Mouse (Mus musculus): Measurements from ENCODE around the gene Gm1043. TPM values are rescaled to one million over a fixed set of nuclear protein-coding genes. Genes with fewer than 3 reads are reported as not detected.
A peak's percentile ranks its signal among the peaks of the same experiment; 100 is the strongest.

Gm1043 gene
- total and polyA plus RNA-seq, 2 experiments from 2014 or later = 1.4 to 22.1 TPM

- TF ChIP-seq CTCF (IDR thresholded peaks at IDR 0.05; ENCODE audit: low read depth) = peak; percentile 92
- no peak overlapping the region for H3K4me3 ChIP-seq (ENCODE audit: low read depth, low read length)
- no peaks in the 10 kb centered on the region for H3K27me3 ChIP-seq (ENCODE audit: insufficient read depth, low read length)
- no peak overlapping the region for H3K4me2 ChIP-seq (ENCODE audit: low read depth)
- DNase-seq (peak; percentile 92), ATAC-seq (peak; percentile 69)
- H3K36me3 ChIP-seq (ENCODE audit: insufficient read depth) = peaks cover 19% of the 10 kb centered on the region; the same call in 1 of the 2 replicates
- 0 out of 2 replicates have a peak, but pooled peaks cover 3% of the 10 kb centered on the region for H3K4me1 ChIP-seq (ENCODE audit: insufficient read depth)
- H3K9me3 ChIP-seq (ENCODE audit: low read length) = no peaks in the 10 kb centered on the region
- no peak overlapping the region for H3K9ac ChIP-seq
- no peak overlapping the region for H3K27ac ChIP-seq (ENCODE audit: low read depth, low read length)
- WGBS = 18% methylated on average over 6 of the region's 6 CpGs
These were observed 24.2 kb downstream of the Gm1043 start for GRCm38 (mm10) chr5:37109280-37109849.

- DNase-seq (no peak), ATAC-seq (no peak)
- H3K27me3 ChIP-seq (ENCODE audit: insufficient read depth, low read length) = no peaks in the 10 kb centered on the region
- 64% methylated on average over 7 of the region's 7 CpGs for WGBS
- no peaks in the 10 kb centered on the region for H3K4me1 ChIP-seq (ENCODE audit: insufficient read depth)
- no peak overlapping the region for H3K9ac ChIP-seq
- no peak for TF ChIP-seq CTCF (IDR thresholded peaks at IDR 0.05; ENCODE audit: low read depth)
- no peak overlapping the region for H3K4me2 ChIP-seq (ENCODE audit: low read depth)
- no peaks in the 10 kb centered on the region for H3K9me3 ChIP-seq (ENCODE audit: low read length)
- no peak overlapping the region for H3K4me3 ChIP-seq (ENCODE audit: low read depth, low read length)
- peaks cover 9% of the 10 kb centered on the region; the same call in 1 of the 2 replicates for H3K36me3 ChIP-seq (ENCODE audit: insufficient read depth)
- H3K27ac ChIP-seq (ENCODE audit: low read depth, low read length) = no peak overlapping the region
These were observed 27.2 kb downstream of the Gm1043 start for GRCm38 (mm10) chr5:37112389-37112788.

GRCm38 (mm10) chr5:37117126-37117525, 32.0 kb downstream of the Gm1043 start:
- Histone ChIP-seq H3K9ac (no peak overlapping the region), H3K4me2 (ENCODE audit: low read depth) (no peak overlapping the region), H3K4me3 (ENCODE audit: low read depth, low read length) (no peak overlapping the region), H3K9me3 (ENCODE audit: low read length) (no peaks in the 10 kb centered on the region), H3K27ac (ENCODE audit: low read depth, low read length) (no peak overlapping the region), H3K36me3 (ENCODE audit: insufficient read depth) (peaks cover 23% of the 10 kb centered on the region), H3K4me1 (ENCODE audit: insufficient read depth) (no peaks in the 10 kb centered on the region), H3K27me3 (ENCODE audit: insufficient read depth, low read length) (no peaks in the 10 kb centered on the region)
- ATAC-seq (no peak), DNase-seq (no peak)
- WGBS = 57% methylated on average over 9 of the region's 9 CpGs
- peak; percentile 49 for TF ChIP-seq CTCF (IDR thresholded peaks at IDR 0.05; ENCODE audit: low read depth)

GRCm38 (mm10) chr5:37118242-37118641, 33.1 kb downstream of the Gm1043 start:
- DNase-seq (peak; percentile 67), ATAC-seq (peak; percentile 53; the same call in 1 of the 2 replicates)
- H3K4me3 ChIP-seq (ENCODE audit: low read depth, low read length) = no peak overlapping the region
- H3K9ac ChIP-seq = no peak overlapping the region
- WGBS = 47% methylated on average over 4 of the region's 4 CpGs
- H3K4me1 ChIP-seq (ENCODE audit: insufficient read depth) = no peaks in the 10 kb centered on the region
- no peaks in the 10 kb centered on the region for H3K27me3 ChIP-seq (ENCODE audit: insufficient read depth, low read length)
- H3K9me3 ChIP-seq (ENCODE audit: low read length) = no peaks in the 10 kb centered on the region
- H3K4me2 ChIP-seq (ENCODE audit: low read depth) = no peak overlapping the region
- peak; percentile 89 for TF ChIP-seq CTCF (IDR thresholded peaks at IDR 0.05; ENCODE audit: low read depth)
- peaks cover 25% of the 10 kb centered on the region for H3K36me3 ChIP-seq (ENCODE audit: insufficient read depth)
- no peak overlapping the region for H3K27ac ChIP-seq (ENCODE audit: low read depth, low read length)

- Histone ChIP-seq H3K9me3 (ENCODE audit: low read length) (no peaks in the 10 kb centered on the region), H3K27ac (ENCODE audit: low read depth, low read length) (no peak overlapping the region), H3K4me3 (ENCODE audit: low read depth, low read length) (no peak overlapping the region), H3K4me2 (ENCODE audit: low read depth) (no peak overlapping the region), H3K27me3 (ENCODE audit: insufficient read depth, low read length) (no peaks in the 10 kb centered on the region), H3K36me3 (ENCODE audit: insufficient read depth) (peaks cover 46% of the 10 kb centered on the region), H3K4me1 (ENCODE audit: insufficient read depth) (no peaks in the 10 kb centered on the region), H3K9ac (no peak overlapping the region)
- TF ChIP-seq CTCF (IDR thresholded peaks at IDR 0.05; ENCODE audit: low read depth) = no peak
- ATAC-seq (peak; percentile 44; the same call in 1 of the 2 replicates), DNase-seq (no peak)
- WGBS = 49% methylated on average over 7 of the region's 7 CpGs
These were observed 36.1 kb downstream of the Gm1043 start for GRCm38 (mm10) chr5:37121186-37121680.

- Histone ChIP-seq H3K4me3 (ENCODE audit: low read depth, low read length) (no peak overlapping the region), H3K9ac (no peak overlapping the region), H3K36me3 (ENCODE audit: insufficient read depth) (peaks cover 5% of the 10 kb centered on the region; the same call in 1 of the 2 replicates), H3K9me3 (ENCODE audit: low read length) (no peaks in the 10 kb centered on the region), H3K4me1 (ENCODE audit: insufficient read depth) (no peaks in the 10 kb centered on the region), H3K27me3 (ENCODE audit: insufficient read depth, low read length) (no peaks in the 10 kb centered on the region), H3K27ac (ENCODE audit: low read depth, low read length) (no peak overlapping the region), H3K4me2 (ENCODE audit: low read depth) (no peak overlapping the region)
- 47% methylated on average over 4 of the region's 4 CpGs for WGBS
- no peak for ATAC-seq
- TF ChIP-seq CTCF (IDR thresholded peaks at IDR 0.05; ENCODE audit: low read depth) = no peak
- no peak for DNase-seq
These were observed 46.7 kb downstream of the Gm1043 start for GRCm38 (mm10) chr5:37131841-37132240.

GRCm38 (mm10) chr5:37141745-37142144, 56.6 kb downstream of the Gm1043 start:
- H3K9me3 ChIP-seq (ENCODE audit: low read length) = no peaks in the 10 kb centered on the region
- no peaks in the 10 kb centered on the region for H3K27me3 ChIP-seq (ENCODE audit: insufficient read depth, low read length)
- no peak for TF ChIP-seq CTCF (IDR thresholded peaks at IDR 0.05; ENCODE audit: low read depth)
- no peaks in the 10 kb centered on the region for H3K4me1 ChIP-seq (ENCODE audit: insufficient read depth)
- 77% methylated on average over 8 of the region's 8 CpGs for WGBS
- H3K9ac ChIP-seq = no peak overlapping the region
- no peak for DNase-seq
- H3K4me3 ChIP-seq (ENCODE audit: low read depth, low read length) = no peak overlapping the region
- peaks cover 15% of the 10 kb centered on the region for H3K36me3 ChIP-seq (ENCODE audit: insufficient read depth)
- no peak overlapping the region for H3K27ac ChIP-seq (ENCODE audit: low read depth, low read length)
- no peak overlapping the region for H3K4me2 ChIP-seq (ENCODE audit: low read depth)
- ATAC-seq = no peak
